Mouse (Mus musculus) ES-Bruce4 (cell line): ENCODE measurements around the gene Olfr392.

ENCODE experiments used
- CTCF ChIP-seq: IDR thresholded peaks from one replicate; pipeline ENCODE4 v1.8.1; 2011; ENCODE audit warnings: low read depth, low read length
- POLR2A ChIP-seq: IDR thresholded peaks from one replicate; pipeline ENCODE4 v1.8.1; 2011; ENCODE audit warnings: low read length; ENCODE audit not compliant: insufficient read depth

- TF ChIP-seq CTCF (no peak), POLR2A (no peak)
Observed at GRCm38 (mm10) chr11:73780613-73781012, 36.2 kb downstream of the Olfr392 start, which contains the start of gene Olfr389.
